Mouse (Mus musculus): Measurements from ENCODE around the gene Gm31371. TPM values are rescaled to one million over a fixed set of nuclear protein-coding genes. Genes with fewer than 3 reads are reported as not detected.
"Not testable (repeated sequence)": the region's sequence is repeated elsewhere in the genome, so short reads cannot be mapped to it uniquely, and the experiment has no call there.

The Gm31371 gene
- under 1 TPM in 1 of 2 experiments, not detected in 1; 0.20 TPM for total RNA-seq (2021)
- long read RNA-seq, experiment 1, result 0 reads
- long read RNA-seq, experiment 2, result 0 reads

- DNase-seq, result not testable (repeated sequence)
These were observed at the start of gene Gm31371 for GRCm38 (mm10) chr8:19903092-19903491. Gene Gm31371, plus strand, starts transcription at chr8:19903392.

GRCm38 (mm10) chr8:19906425-19907055 is 3.3 kb downstream of the Gm31371 start:
- not testable (repeated sequence) for DNase-seq

- DNase-seq, result not testable (repeated sequence)
These were observed 5.7 kb downstream of the Gm31371 start for GRCm38 (mm10) chr8:19908841-19909321.

GRCm38 (mm10) chr8:19919086-19919485 is 15.9 kb downstream of the Gm31371 start:
- DNase-seq, result not testable (repeated sequence)

GRCm38 (mm10) chr8:19934274-19934673 is 31.1 kb downstream of the Gm31371 start:
- DNase-seq, result not testable (repeated sequence)

- not testable (repeated sequence) for DNase-seq
These were observed 32.4 kb downstream of the Gm31371 start for GRCm38 (mm10) chr8:19935541-19936030.

- DNase-seq, result no peak
These were observed 57.7 kb downstream of the Gm31371 start for GRCm38 (mm10) chr8:19960935-19961334.

GRCm38 (mm10) chr8:19963766-19964165 is 60.6 kb downstream of the Gm31371 start:
- DNase-seq, result not testable (repeated sequence)

- not testable (repeated sequence) for DNase-seq
These were observed 65.0 kb downstream of the Gm31371 start for GRCm38 (mm10) chr8:19968151-19968550.

- not testable (repeated sequence) for DNase-seq
These were observed 72.0 kb downstream of the Gm31371 start for GRCm38 (mm10) chr8:19975237-19975636.

Other genes with a start within 250 kb of the Gm31371 start
- under 1 TPM; 0.13 to 0.36 TPM for gene 4930467E23Rik, start 173.8 kb upstream of the Gm31371 start, total RNA-seq (2021)